Mouse (Mus musculus) intestine, postnatal 0 days (tissue): ENCODE measurements at regions not wholly inside any gene's neighbourhood (a gene's known extent, or its start where the extent isn't known, plus 50 kb on each side); places are given as distances from the start of the nearest gene placed in this dataset.
A peak's percentile ranks its signal among the peaks of the same experiment; 100 is the strongest.

Experiments
- ATAC-seq: fragments of 200-750 bp; cut with Nextera tagmentation; 2 replicates; pipeline ENCODE4 v1.8.0; 2017; ENCODE audit warnings: mild to moderate bottlenecking, moderate TSS enrichment, moderate library complexity
- H3K27ac ChIP-seq: fragments of 300-500 bp; sonication (generic); 2 replicates; pipeline ENCODE4 v1.5.1; 2014; ENCODE audit warnings: mild to moderate bottlenecking, low read depth, low read length, moderate library complexity
- H3K27me3 ChIP-seq: fragments of 300-500 bp; sonication (generic); replicated peaks from 2 replicates; pipeline ENCODE4 v1.6.1; 2014; ENCODE audit warnings: low read length, mixed read lengths; ENCODE audit not compliant: control insufficient read depth, insufficient read depth
- H3K36me3 ChIP-seq: fragments of 300-500 bp; sonication (generic); 2 replicates; pipeline ENCODE4 v1.6.1; 2014; ENCODE audit warnings: mild to moderate bottlenecking, moderate library complexity; ENCODE audit not compliant: control insufficient read depth, insufficient read depth
- H3K4me1 ChIP-seq: fragments of 300-500 bp; sonication (generic); replicated peaks from 2 replicates; pipeline ENCODE4 v1.6.1; 2014; ENCODE audit warnings: antibody characterized with exemption, low read length, mixed read lengths; ENCODE audit not compliant: control insufficient read depth, insufficient read depth
- H3K4me2 ChIP-seq: fragments of 300-500 bp; sonication (generic); replicated peaks from 2 replicates; pipeline ENCODE4 v1.6.1; 2014; ENCODE audit warnings: low read depth, mild to moderate bottlenecking, moderate library complexity
- H3K4me3 ChIP-seq: fragments of 300-500 bp; sonication (generic); 2 replicates; pipeline ENCODE4 v1.5.1; 2014; ENCODE audit warnings: low read depth, low read length
- H3K9ac ChIP-seq: fragments of 300-500 bp; sonication (generic); 2 replicates; pipeline ENCODE4 v1.6.1; 2014; ENCODE audit warnings: mild to moderate bottlenecking, low read depth, low read length
- H3K9me3 ChIP-seq: fragments of 300-500 bp; sonication (generic); 2 replicates; pipeline ENCODE4 v1.6.1; 2016; ENCODE audit warnings: mixed run types; ENCODE audit not compliant: control insufficient read depth
- CTCF ChIP-seq: sonication (generic); IDR thresholded peaks from 2 replicates; pipeline ENCODE4 v1.5.1; 2016; ENCODE audit warnings: low read depth, mild to moderate bottlenecking, control low read depth, antibody characterized with exemption, moderate library complexity
- WGBS: fragments of 180-500 bp; shearing (Covaris S2); extraction: QIAGEN DNeasy Blood & Tissue Kit; methylation state at CpG from one replicate; pipeline ENCODE4 v1.1.7; 2014; 5-methylcytosine and 5-hydroxymethylcytosine counted together

DNA sequence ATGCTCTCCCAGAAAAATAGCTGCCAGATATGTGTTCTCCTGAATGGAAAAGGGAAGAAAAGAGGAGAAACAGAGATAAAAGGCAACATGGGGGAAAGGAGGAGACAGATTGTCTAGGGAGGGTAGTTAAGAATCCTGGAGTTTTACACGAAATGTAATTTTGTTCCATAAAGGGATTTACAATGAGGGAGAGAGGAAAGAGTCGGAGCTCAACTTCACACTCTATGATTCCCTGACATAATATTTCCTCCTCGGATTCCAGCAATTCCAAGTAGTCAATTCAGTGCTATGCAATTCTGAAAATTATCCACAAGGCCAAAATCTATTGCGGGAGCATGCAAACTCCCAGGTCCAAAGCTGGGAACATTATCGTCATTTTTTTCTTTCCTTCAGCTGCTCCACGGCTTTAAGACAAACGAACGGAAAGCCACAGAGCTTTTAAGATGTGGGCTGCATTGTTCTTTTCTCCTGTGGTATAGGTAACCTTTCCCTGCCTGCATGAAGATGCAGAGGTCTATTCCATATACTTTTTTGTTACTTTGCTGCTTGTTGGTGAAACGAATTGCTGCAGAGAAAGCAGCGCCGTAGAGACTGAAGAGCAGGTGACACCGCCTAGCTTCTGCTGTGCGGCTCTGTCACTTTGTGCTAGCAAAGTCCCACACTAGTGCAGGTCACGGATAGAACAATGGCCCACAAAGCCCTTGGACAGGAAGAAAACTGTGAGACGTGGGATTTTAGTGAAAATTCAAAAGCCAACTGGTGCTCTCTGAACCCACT is 251.7 kb upstream of the Slc7a11 start:
- TF ChIP-seq CTCF = no peak
- Histone ChIP-seq H3K27me3 (no peaks in the 10 kb centered on the region), H3K27ac (no peak overlapping the region), H3K4me2 (no peak overlapping the region), H3K4me1 (no peaks in the 10 kb centered on the region), H3K4me3 (no peak overlapping the region), H3K36me3 (no peaks in the 10 kb centered on the region), H3K9me3 (no peaks in the 10 kb centered on the region), H3K9ac (no peak overlapping the region)
- no peak for ATAC-seq
- 68% methylated on average over 15 of the region's 15 CpGs for WGBS

DNA sequence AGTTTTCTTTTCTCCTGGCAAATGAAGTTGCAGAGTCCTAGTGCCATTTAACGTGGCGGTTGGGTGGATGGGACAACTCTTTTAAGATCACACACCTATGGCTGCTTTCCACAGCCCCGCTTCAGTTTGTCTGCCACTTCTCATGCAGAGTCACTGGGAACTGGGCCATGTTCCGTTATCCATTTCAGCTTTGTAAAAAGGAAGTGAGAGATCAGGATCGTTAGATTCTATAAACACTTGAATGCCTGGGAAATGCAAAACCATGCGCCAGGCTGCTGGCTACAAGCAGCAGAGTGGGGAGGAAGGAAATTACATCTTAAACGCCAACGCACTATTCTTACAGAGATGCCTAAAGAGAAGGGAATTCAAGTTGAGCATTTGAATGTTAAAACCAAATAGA is 251.1 kb upstream of the Slc7a11 start:
- Histone ChIP-seq H3K27ac (no peak overlapping the region), H3K4me1 (no peaks in the 10 kb centered on the region), H3K27me3 (no peaks in the 10 kb centered on the region), H3K4me3 (no peak overlapping the region), H3K9me3 (no peaks in the 10 kb centered on the region), H3K4me2 (0 out of 2 replicates have a peak overlapping the region, but pooled peaks have one; percentile 3), H3K36me3 (no peaks in the 10 kb centered on the region), H3K9ac (no peak overlapping the region)
- no peak for ATAC-seq
- TF ChIP-seq CTCF = no peak
- WGBS = 44% methylated on average over 8 of the region's 8 CpGs

DNA sequence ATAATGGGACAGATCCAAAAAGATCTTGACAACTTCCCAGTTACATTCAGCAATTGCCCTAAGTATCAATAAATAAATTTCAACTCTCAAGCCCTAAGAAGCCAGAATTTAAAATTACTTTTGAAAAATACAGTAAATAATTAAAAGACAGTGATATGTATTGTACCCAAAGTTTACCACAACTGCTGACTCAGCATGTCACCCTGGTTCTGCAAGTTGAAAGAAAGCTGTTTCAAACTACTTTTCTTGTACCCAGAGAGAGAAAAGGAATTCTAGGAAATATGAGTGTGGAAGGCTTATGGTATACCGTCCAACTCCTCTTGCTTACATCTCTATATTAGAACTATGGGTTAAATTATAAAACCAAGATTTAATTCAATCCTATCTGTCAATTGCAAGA is 248.9 kb upstream of the Slc7a11 start:
- no peak for TF ChIP-seq CTCF
- H3K27me3 ChIP-seq = no peaks in the 10 kb centered on the region
- no peak overlapping the region for H3K4me3 ChIP-seq
- H3K27ac ChIP-seq = no peak overlapping the region
- H3K4me2 ChIP-seq = no peak overlapping the region
- WGBS = 90% methylated on average over 1 of the region's 1 CpGs
- H3K4me1 ChIP-seq = no peaks in the 10 kb centered on the region
- no peaks in the 10 kb centered on the region for H3K9me3 ChIP-seq
- H3K9ac ChIP-seq = no peak overlapping the region
- no peak for ATAC-seq
- H3K36me3 ChIP-seq = no peaks in the 10 kb centered on the region

DNA sequence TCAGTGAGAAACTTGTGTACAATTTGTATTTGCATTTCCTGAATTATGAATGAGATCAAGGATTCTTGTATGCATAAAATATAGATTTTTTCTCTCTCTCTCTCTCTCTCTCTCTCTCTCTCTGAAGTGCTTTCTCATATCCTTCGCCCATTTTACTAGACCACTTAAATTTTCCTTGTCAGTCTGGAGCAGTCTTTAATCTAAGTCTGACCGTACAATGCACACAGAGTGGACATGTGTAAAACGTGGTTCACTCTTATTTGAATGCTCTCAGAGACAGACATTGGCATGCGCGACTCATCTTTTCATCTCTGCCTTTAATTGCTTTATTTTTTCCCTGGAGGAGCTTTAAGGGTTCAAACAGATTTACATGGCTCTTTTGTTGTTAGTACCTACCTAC is 247.3 kb upstream of the Slc7a11 start:
- H3K4me2 ChIP-seq = no peak overlapping the region
- ATAC-seq = no peak
- H3K27ac ChIP-seq = no peak overlapping the region
- H3K9me3 ChIP-seq = no peaks in the 10 kb centered on the region
- no peaks in the 10 kb centered on the region for H3K27me3 ChIP-seq
- no peaks in the 10 kb centered on the region for H3K4me1 ChIP-seq
- H3K9ac ChIP-seq = no peak overlapping the region
- no peak overlapping the region for H3K4me3 ChIP-seq
- no peaks in the 10 kb centered on the region for H3K36me3 ChIP-seq
- 86% methylated on average over 5 of the region's 5 CpGs for WGBS
- no peak for TF ChIP-seq CTCF

DNA sequence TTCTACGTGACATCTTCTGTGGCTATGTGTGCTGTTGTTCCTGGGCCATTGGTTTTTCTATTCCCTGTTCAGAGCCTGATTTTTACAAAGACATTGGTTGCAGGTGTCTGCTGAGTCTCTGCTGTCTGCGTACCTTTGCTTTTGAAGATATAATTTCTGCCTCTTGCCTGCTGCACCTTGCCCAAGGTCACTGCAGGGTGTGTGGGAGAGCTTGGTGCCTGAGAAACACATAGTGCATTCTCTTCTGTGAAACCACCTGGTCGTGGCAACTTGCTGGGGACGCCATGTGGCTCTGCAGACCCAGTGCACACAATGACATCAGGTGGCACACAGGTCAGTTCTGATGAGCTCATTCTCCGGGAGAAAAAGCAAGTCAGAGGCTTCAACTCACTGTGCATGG is 246.0 kb upstream of the Slc7a11 start:
- H3K27ac ChIP-seq = no peak overlapping the region
- H3K9me3 ChIP-seq = no peaks in the 10 kb centered on the region
- H3K4me2 ChIP-seq = no peak overlapping the region
- TF ChIP-seq CTCF = no peak
- H3K36me3 ChIP-seq = no peaks in the 10 kb centered on the region
- no peak for ATAC-seq
- H3K9ac ChIP-seq = no peak overlapping the region
- no peaks in the 10 kb centered on the region for H3K27me3 ChIP-seq
- no peak overlapping the region for H3K4me3 ChIP-seq
- WGBS = 68% methylated on average over 5 of the region's 5 CpGs
- no peaks in the 10 kb centered on the region for H3K4me1 ChIP-seq

DNA sequence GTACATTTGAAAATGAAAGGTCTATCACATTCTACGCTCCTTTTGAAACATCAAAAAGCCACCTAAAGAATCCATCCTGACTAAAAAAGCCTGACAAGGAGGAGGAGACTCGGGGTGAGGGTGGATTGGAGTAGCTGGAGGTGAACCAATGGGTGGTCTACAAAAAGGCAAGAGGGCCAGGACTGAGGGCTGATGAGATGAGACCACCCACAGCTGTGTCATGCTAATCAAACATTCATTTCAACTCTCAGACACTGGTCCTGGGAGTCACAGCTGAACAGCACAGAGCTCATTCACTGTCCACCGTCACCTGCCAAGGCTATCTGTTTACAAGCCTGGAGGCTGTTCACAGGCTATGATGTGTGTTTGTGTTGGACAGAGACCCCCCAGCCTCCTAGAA is 244.3 kb upstream of the Slc7a11 start:
- Histone ChIP-seq H3K4me3 (no peak overlapping the region), H3K36me3 (no peaks in the 10 kb centered on the region), H3K27me3 (no peaks in the 10 kb centered on the region), H3K27ac (no peak overlapping the region), H3K9me3 (no peaks in the 10 kb centered on the region), H3K4me2 (no peak overlapping the region), H3K4me1 (no peaks in the 10 kb centered on the region), H3K9ac (no peak overlapping the region)
- no peak for TF ChIP-seq CTCF
- ATAC-seq = no peak
- WGBS = 73% methylated on average over 3 of the region's 3 CpGs
